Mouse (Mus musculus): ENCODE measurements around the gene Rgs6. TPM values are rescaled to one million over a fixed set of nuclear protein-coding genes. Genes with fewer than 3 reads are reported as not detected.

Rgs6 gene
- polyA plus RNA-seq, 1 experiment: 8.0 TPM

DNA sequence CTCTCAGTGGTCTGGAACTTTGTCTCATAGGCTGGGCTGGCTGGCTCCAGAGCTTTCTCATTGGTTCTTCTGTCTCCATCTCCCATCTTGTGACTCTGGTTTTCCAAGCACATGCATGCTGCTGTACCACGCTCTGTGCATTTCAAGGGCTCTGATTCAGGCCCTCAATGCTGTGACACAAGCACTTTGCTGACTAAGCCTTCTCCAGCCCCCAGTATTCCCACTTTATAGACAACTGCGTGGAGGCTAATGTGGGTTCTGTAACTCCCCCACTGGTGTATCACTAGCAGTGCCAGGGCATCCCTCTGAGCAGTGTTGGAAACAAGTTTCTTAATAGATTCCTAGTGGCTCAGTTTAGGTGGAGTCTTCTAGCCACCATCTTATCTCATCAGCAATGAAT is 174.0 kb downstream of the Rgs6 start:
- DNase-seq (ENCODE audit: low read depth): no peak
- TF ChIP-seq CTCF (IDR thresholded peaks at IDR 0.05; ENCODE audit: borderline replicate concordance, extremely low read depth, insufficient read depth, insufficient read length) (no peak), POLR2A (IDR thresholded peaks at IDR 0.05; ENCODE audit: borderline replicate concordance, extremely low read depth, insufficient read depth, insufficient read length, poor library complexity, severe bottlenecking) (no peak)

DNA sequence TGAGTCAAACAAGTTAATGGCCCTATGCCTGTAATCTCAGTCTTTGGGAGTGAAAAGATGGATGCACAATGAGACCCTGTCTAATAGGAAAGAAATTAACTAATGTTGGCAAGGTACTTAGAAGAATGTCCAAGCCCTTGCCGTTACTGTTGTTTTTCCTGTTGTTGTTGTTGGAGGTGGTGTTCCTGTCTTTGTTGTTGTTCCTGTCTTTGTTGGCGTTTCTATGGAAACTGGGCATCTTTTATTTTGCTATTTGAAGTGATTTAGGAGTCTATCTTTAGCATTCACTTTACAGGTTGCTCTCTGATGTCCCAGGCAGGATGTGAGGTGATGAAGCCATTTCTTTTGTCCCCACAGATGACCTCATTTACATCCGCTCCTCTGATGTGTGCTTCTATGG is 180.6 kb downstream of the Rgs6 start:
- no peak for TF ChIP-seq CTCF (IDR thresholded peaks at IDR 0.05; ENCODE audit: borderline replicate concordance, extremely low read depth, insufficient read depth, insufficient read length)
- TF ChIP-seq POLR2A (IDR thresholded peaks at IDR 0.05; ENCODE audit: borderline replicate concordance, extremely low read depth, insufficient read depth, insufficient read length, poor library complexity, severe bottlenecking): no peak
- no peak for DNase-seq (ENCODE audit: low read depth)

DNA sequence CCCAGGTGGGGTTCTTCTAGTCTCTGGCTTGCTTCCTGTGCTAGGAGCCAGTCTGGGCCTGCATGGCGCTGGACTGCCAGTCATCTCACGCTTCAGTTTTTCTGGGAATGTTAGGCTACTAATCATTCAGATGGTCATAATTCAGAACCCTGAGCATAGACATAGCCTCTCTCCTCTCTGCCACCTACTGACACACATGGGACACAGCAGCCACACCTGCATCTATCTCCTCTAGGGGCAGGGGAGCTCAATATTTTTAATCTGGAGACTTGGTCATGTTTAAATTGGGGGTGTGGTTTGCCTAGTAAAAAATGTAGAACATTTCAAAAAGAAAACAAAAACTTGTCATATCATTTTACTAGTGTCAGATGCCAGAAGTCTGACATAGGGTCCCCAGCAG is 184.1 kb downstream of the Rgs6 start:
- TF ChIP-seq CTCF (IDR thresholded peaks at IDR 0.05; ENCODE audit: borderline replicate concordance, extremely low read depth, insufficient read depth, insufficient read length) (peak; percentile 10; the same call in 1 of the 2 replicates), POLR2A (IDR thresholded peaks at IDR 0.05; ENCODE audit: borderline replicate concordance, extremely low read depth, insufficient read depth, insufficient read length, poor library complexity, severe bottlenecking) (no peak)
- no peak for DNase-seq (ENCODE audit: low read depth)

DNA sequence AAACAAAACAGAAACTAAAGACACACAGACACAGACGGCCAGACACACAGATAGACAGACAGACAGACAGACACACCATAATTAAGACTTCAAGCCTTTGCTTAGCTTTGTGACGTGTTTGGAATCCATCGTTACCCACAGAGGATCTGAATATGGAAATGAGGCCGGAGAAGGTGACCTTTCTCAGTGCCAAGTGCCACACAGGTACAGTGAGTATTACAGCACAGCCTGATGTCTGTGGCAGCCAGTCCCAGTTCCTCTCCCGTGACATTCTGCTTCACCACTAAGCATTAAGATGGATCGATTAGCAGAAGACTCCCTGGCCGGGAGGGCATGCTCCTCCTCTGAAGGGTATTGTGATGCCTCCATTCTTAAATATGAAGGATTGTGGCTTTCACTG is 186.5 kb downstream of the Rgs6 start:
- no peak for DNase-seq (ENCODE audit: low read depth)
- TF ChIP-seq POLR2A (IDR thresholded peaks at IDR 0.05; ENCODE audit: borderline replicate concordance, extremely low read depth, insufficient read depth, insufficient read length, poor library complexity, severe bottlenecking): no peak
- no peak for TF ChIP-seq CTCF (IDR thresholded peaks at IDR 0.05; ENCODE audit: borderline replicate concordance, extremely low read depth, insufficient read depth, insufficient read length)

DNA sequence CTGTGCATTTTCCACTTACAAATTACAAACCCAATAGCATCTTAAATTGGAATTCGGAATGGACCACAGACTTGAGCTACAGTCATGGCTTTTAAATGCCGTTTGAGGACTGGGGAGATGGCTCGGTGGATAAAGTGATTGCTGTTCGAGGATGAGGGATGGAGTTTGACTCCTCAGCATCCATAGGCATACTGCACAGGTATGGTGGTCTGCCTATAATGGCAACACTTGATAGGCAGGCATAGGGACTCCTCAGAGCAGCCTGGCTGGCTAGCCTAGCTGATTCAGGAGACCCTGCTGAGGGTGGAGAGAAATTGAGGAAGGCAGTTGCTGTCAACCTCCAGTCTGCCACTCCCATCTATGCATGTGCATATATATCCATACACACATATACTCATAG is 188.6 kb downstream of the Rgs6 start:
- DNase-seq (ENCODE audit: low read depth): no peak
- no peak for TF ChIP-seq CTCF (IDR thresholded peaks at IDR 0.05; ENCODE audit: borderline replicate concordance, extremely low read depth, insufficient read depth, insufficient read length)
- TF ChIP-seq POLR2A (IDR thresholded peaks at IDR 0.05; ENCODE audit: borderline replicate concordance, extremely low read depth, insufficient read depth, insufficient read length, poor library complexity, severe bottlenecking): no peak

- no peak for DNase-seq (ENCODE audit: low read depth)
- no peak for TF ChIP-seq CTCF (IDR thresholded peaks at IDR 0.05; ENCODE audit: borderline replicate concordance, extremely low read depth, insufficient read depth, insufficient read length)
- TF ChIP-seq POLR2A (IDR thresholded peaks at IDR 0.05; ENCODE audit: borderline replicate concordance, extremely low read depth, insufficient read depth, insufficient read length, poor library complexity, severe bottlenecking): no peak
Observed at GRCm38 (mm10) chr12:82780936-82781335, 192.8 kb downstream of the Rgs6 start.

DNA sequence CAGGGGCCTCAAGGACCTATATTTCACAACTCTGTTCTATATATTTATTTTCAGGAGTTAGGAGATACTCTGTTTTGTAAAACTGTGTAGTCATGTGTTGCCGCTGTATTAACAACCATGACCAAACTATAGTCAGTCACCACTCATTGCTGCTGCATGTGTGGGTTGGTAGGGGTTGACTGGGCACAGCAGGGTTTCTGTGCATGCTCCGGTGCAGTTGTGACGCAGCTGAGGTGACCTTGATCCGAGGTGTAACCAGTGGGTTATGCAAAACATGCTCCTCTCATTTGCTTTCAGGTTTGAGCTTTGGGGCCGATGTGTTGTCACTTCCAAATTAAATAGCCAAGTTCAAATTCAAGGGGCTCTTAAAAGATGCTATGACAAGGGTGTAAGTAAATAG is 193.3 kb downstream of the Rgs6 start:
- no peak for DNase-seq (ENCODE audit: low read depth)
- TF ChIP-seq POLR2A (IDR thresholded peaks at IDR 0.05; ENCODE audit: borderline replicate concordance, extremely low read depth, insufficient read depth, insufficient read length, poor library complexity, severe bottlenecking) (no peak), CTCF (IDR thresholded peaks at IDR 0.05; ENCODE audit: borderline replicate concordance, extremely low read depth, insufficient read depth, insufficient read length) (no peak)

DNA sequence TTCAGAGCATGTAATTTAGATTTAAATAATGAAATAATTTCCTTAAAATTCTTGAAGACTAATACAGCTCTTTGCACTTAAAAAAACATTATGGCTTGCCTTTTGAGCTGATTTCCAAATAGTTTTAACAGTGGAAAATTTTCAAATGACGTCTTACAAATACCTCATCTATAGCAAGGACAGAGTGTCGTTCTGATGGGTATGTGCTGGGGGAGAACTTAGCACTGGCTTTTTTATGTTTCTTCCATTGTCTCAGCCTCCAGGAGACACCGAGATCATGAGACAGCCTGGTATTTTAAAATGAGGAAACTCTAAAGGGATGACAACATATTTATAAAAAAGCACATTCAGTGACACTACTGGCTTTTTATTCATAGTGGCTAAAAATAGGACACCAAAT is 204.0 kb downstream of the Rgs6 start:
- no peak for TF ChIP-seq CTCF (IDR thresholded peaks at IDR 0.05; ENCODE audit: borderline replicate concordance, extremely low read depth, insufficient read depth, insufficient read length)
- no peak for TF ChIP-seq POLR2A (IDR thresholded peaks at IDR 0.05; ENCODE audit: borderline replicate concordance, extremely low read depth, insufficient read depth, insufficient read length, poor library complexity, severe bottlenecking)
- DNase-seq (ENCODE audit: low read depth): no peak

DNA sequence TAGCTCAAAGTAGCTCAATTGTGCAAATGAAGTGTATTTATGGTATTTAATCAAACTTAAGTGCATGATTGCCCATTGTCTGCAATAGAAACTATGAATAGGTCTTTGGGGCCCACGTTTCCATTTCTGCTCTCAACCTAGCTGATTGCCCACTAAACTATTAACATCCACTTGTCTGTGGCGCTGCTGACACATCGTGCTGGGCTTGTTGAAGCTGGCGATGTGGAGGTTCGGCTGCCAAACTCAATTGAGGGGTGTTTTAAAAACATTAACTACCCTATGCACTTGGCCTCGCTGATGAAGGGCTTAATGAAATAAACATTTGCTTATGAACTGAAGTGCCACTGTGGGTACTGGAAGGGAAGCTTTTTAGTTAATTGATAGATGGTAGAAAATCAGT is 211.8 kb downstream of the Rgs6 start:
- peak; percentile 81 for DNase-seq (ENCODE audit: low read depth)
- TF ChIP-seq CTCF (IDR thresholded peaks at IDR 0.05; ENCODE audit: borderline replicate concordance, extremely low read depth, insufficient read depth, insufficient read length) (no peak), POLR2A (IDR thresholded peaks at IDR 0.05; ENCODE audit: borderline replicate concordance, extremely low read depth, insufficient read depth, insufficient read length, poor library complexity, severe bottlenecking) (no peak)

GRCm38 (mm10) chr12:82801736-82802135 is 213.6 kb downstream of the Rgs6 start:
- no peak for TF ChIP-seq CTCF (IDR thresholded peaks at IDR 0.05; ENCODE audit: borderline replicate concordance, extremely low read depth, insufficient read depth, insufficient read length)
- TF ChIP-seq POLR2A (IDR thresholded peaks at IDR 0.05; ENCODE audit: borderline replicate concordance, extremely low read depth, insufficient read depth, insufficient read length, poor library complexity, severe bottlenecking): no peak
- no peak for DNase-seq (ENCODE audit: low read depth)

- TF ChIP-seq CTCF (IDR thresholded peaks at IDR 0.05; ENCODE audit: borderline replicate concordance, extremely low read depth, insufficient read depth, insufficient read length): no peak
- no peak for TF ChIP-seq POLR2A (IDR thresholded peaks at IDR 0.05; ENCODE audit: borderline replicate concordance, extremely low read depth, insufficient read depth, insufficient read length, poor library complexity, severe bottlenecking)
- DNase-seq (ENCODE audit: low read depth): peak; percentile 68
Observed at GRCm38 (mm10) chr12:82802711-82803110, 214.6 kb downstream of the Rgs6 start.

DNA sequence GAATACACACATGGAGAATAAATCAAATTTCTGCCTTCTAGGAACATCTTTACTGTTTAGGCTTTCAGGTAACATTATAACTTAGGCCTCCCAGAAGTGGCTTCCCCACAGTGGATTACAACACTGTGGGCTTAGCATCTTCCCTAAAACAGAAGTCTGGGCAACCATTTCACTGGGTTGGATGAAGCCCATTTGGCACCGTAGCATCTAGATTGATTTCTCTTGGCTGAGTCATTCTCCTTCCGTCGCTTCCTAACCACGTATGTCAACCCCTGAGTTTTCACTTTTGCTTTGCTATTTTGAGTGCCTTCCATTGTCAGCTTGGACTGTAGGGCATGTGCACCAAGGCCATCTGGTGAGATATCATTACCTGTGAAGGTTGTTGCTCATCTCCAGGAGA is 217.1 kb downstream of the Rgs6 start:
- no peak for TF ChIP-seq CTCF (IDR thresholded peaks at IDR 0.05; ENCODE audit: borderline replicate concordance, extremely low read depth, insufficient read depth, insufficient read length)
- TF ChIP-seq POLR2A (IDR thresholded peaks at IDR 0.05; ENCODE audit: borderline replicate concordance, extremely low read depth, insufficient read depth, insufficient read length, poor library complexity, severe bottlenecking): no peak
- peak; percentile 42 for DNase-seq (ENCODE audit: low read depth)

- no peak for TF ChIP-seq POLR2A (IDR thresholded peaks at IDR 0.05; ENCODE audit: borderline replicate concordance, extremely low read depth, insufficient read depth, insufficient read length, poor library complexity, severe bottlenecking)
- no peak for TF ChIP-seq CTCF (IDR thresholded peaks at IDR 0.05; ENCODE audit: borderline replicate concordance, extremely low read depth, insufficient read depth, insufficient read length)
- DNase-seq (ENCODE audit: low read depth): no peak
Observed at GRCm38 (mm10) chr12:82810631-82811030, 222.5 kb downstream of the Rgs6 start.

All from brain, embryonic 14.5 days (tissue).